Mouse (Mus musculus): ENCODE measurements around the gene Plcg2. TPM values are rescaled to one million over a fixed set of nuclear protein-coding genes. Genes with fewer than 3 reads are reported as not detected.

The Plcg2 gene
- polyA plus RNA-seq, 1 experiment from 2014 or later, result 2.4 TPM

DNA sequence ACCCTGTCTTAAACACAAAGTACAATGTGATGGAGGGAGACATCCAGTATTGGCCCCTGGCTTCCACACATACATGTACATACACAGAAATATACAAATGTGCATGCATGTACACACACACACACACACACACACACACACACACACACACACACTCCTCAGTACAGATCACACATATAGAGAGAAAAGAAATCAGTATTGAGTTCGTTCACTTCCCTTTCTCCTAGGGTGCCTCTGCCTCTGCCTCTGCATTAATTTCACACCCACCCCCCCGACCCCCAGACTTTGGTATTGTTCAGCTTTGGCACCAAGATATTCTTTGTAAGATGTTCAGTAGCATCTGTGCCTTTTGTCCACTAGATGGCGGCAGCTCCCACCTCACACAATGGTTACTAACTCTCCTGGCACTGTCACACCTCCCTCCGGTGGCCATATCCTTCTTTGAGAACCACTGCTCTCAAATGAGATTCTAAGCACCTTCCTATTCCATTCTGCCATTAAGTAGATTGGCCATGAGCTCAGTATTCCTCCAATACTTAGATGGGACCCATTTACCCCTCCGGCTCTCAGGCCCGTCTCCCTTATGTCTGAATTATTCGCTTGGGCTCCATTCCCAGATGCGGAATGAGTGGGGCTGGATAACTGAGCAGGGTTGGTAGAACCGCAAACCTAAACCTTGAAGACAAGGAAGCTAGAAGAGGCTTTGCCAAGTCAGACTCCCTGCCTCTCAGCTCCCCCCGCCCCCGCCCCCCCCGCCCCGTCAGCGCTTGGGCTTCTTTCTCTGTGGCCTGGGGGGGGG, 128.1 kb downstream of the Plcg2 start:
- 67% methylated on average over 14 of the region's 14 CpGs for WGBS
- Histone ChIP-seq H3K27ac (replicated peaks) (no peak overlapping the region), H3K9ac (ENCODE audit: low read length) (no peak overlapping the region), H3K27me3 (ENCODE audit: control insufficient read depth, insufficient read depth, low read length) (no peaks in the 10 kb centered on the region), H3K4me3 (ENCODE audit: low read depth, low read length) (no peak overlapping the region), H3K4me2 (replicated peaks; ENCODE audit: low read depth) (no peak overlapping the region), H3K4me1 (replicated peaks; ENCODE audit: control insufficient read depth, insufficient read depth) (no peaks in the 10 kb centered on the region), H3K9me3 (ENCODE audit: control insufficient read depth, low read length) (no peaks in the 10 kb centered on the region), H3K36me3 (ENCODE audit: control insufficient read depth, insufficient read depth, low read length) (no peaks in the 10 kb centered on the region)
- peak; percentile 69 for DNase-seq (ENCODE audit: low spot score)
- peak; percentile 61; the same call in 1 of the 2 replicates for ATAC-seq (ENCODE audit: low FRiP score, low TSS enrichment)
- peak; percentile 90 for TF ChIP-seq CTCF (IDR thresholded peaks at IDR 0.05; ENCODE audit: low read depth)
- no peak for TF ChIP-seq EP300 (optimal IDR thresholded peaks at IDR 0.05)

DNA sequence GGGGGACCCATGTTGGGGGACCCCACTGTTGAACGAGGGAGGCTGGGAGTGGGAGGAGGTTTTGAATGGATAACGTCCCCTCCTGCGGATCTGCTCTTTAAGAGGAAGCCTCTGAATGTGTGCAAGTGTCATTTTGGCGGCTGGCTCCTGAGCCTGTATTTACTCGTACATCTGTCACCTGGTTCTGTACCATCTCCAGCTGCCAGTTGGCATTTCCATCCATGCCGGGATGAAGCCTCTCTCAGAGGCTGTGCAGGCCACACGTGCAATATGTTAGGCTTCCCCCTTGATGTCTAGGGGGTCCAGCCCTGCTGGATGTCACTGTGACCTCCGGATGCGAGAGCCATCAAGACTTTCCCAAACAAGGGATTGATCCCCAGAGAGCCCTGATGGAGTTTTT, 129.0 kb downstream of the Plcg2 start:
- H3K27ac ChIP-seq (replicated peaks), result no peak overlapping the region

DNA sequence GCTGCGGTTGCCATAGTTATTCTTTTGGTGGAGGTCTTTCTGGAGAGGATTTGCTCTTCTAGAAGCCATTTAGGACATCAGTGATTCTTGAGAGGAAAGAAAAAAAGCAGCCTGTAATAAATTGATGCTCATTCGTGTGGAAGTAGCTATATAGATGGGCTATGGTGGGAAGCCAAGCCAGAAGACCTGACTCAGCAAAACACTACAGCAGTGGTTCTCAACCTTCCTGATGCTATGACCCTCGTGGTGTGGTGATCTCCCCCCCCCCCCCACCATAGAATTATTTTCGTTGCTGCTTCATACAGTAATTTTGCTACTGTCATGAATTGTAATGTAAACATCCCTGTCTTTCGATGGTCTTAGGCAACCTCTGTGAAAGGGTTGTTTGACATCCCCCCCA, 134.4 kb downstream of the Plcg2 start:
- Histone ChIP-seq H3K36me3 (ENCODE audit: control insufficient read depth, insufficient read depth, low read length) (no peaks in the 10 kb centered on the region), H3K9ac (ENCODE audit: low read length) (no peak overlapping the region), H3K9me3 (ENCODE audit: control insufficient read depth, low read length) (no peaks in the 10 kb centered on the region), H3K27ac (replicated peaks) (no peak overlapping the region), H3K4me1 (replicated peaks; ENCODE audit: control insufficient read depth, insufficient read depth) (no peaks in the 10 kb centered on the region), H3K4me3 (ENCODE audit: low read depth, low read length) (no peak overlapping the region), H3K27me3 (ENCODE audit: control insufficient read depth, insufficient read depth, low read length) (no peaks in the 10 kb centered on the region), H3K4me2 (replicated peaks; ENCODE audit: low read depth) (no peak overlapping the region)
- ATAC-seq (ENCODE audit: low FRiP score, low TSS enrichment) (no peak), DNase-seq (ENCODE audit: low spot score) (no peak)
- TF ChIP-seq CTCF (IDR thresholded peaks at IDR 0.05; ENCODE audit: low read depth), result no peak
- TF ChIP-seq EP300 (optimal IDR thresholded peaks at IDR 0.05), result no peak
- WGBS, result 61% methylated on average over 5 of the region's 5 CpGs

More for the DNA sequence above, 129.0 kb downstream of the Plcg2 start:
- DNase-seq (ENCODE audit: low spot score) (no peak), ATAC-seq (ENCODE audit: low FRiP score, low TSS enrichment) (no peak)
- Histone ChIP-seq H3K9me3 (ENCODE audit: control insufficient read depth, low read length) (no peaks in the 10 kb centered on the region), H3K36me3 (ENCODE audit: control insufficient read depth, insufficient read depth, low read length) (no peaks in the 10 kb centered on the region), H3K27me3 (ENCODE audit: control insufficient read depth, insufficient read depth, low read length) (no peaks in the 10 kb centered on the region), H3K9ac (ENCODE audit: low read length) (no peak overlapping the region), H3K4me2 (replicated peaks; ENCODE audit: low read depth) (no peak overlapping the region), H3K4me3 (ENCODE audit: low read depth, low read length) (no peak overlapping the region), H3K4me1 (replicated peaks; ENCODE audit: control insufficient read depth, insufficient read depth) (no peaks in the 10 kb centered on the region)
- no peak for TF ChIP-seq CTCF (IDR thresholded peaks at IDR 0.05; ENCODE audit: low read depth)
- no peak for TF ChIP-seq EP300 (optimal IDR thresholded peaks at IDR 0.05)
- 55% methylated on average over 9 of the region's 9 CpGs for WGBS

DNA sequence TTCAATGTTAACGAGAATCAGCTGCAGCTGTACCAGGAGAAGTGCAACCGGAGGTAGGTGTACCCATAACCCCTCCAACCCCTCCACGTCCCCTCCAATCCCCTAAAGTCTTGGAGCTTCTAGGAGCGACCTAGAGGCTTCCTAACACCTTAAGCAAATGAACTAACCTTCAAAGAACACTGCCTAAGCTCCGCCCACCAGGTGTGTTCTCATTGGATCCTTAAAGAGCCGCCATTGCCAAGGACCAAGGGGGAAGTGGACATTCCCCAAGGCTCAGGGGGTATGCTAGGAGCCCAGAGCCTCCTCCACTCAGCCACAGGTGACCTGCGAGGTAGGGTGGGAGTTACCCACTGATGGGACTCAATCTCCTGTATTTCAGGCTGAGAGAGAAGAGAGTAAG, 136.3 kb downstream of the Plcg2 start:
- DNase-seq (ENCODE audit: low spot score) (no peak), ATAC-seq (ENCODE audit: low FRiP score, low TSS enrichment) (no peak)
- Histone ChIP-seq H3K4me2 (replicated peaks; ENCODE audit: low read depth) (no peak overlapping the region), H3K4me3 (ENCODE audit: low read depth, low read length) (no peak overlapping the region), H3K36me3 (ENCODE audit: control insufficient read depth, insufficient read depth, low read length) (no peaks in the 10 kb centered on the region), H3K27me3 (ENCODE audit: control insufficient read depth, insufficient read depth, low read length) (no peaks in the 10 kb centered on the region), H3K9me3 (ENCODE audit: control insufficient read depth, low read length) (no peaks in the 10 kb centered on the region), H3K27ac (replicated peaks) (no peak overlapping the region), H3K9ac (ENCODE audit: low read length) (no peak overlapping the region), H3K4me1 (replicated peaks; ENCODE audit: control insufficient read depth, insufficient read depth) (no peaks in the 10 kb centered on the region)
- TF ChIP-seq EP300 (optimal IDR thresholded peaks at IDR 0.05) (no peak), CTCF (IDR thresholded peaks at IDR 0.05; ENCODE audit: low read depth) (no peak)
- WGBS, result 88% methylated on average over 7 of the region's 7 CpGs

DNA sequence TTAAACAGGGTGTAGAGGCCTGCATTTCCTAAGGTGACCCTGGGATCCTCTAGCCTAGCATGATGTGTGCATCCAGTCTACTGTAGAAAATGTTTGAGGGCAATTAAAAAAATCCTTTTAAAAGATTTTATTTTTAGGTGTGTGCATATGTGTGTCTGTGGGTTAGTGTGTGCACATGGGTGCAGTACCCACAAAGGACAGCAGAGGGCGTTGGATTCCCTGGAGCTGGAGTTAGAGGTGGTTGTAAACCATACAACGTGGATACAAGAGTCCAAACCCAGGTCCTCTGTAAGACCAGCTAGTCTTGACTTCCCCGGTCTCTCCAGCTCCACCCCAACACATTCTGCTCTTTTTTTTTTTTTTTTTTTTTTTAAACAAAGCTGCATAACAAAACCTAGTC, 139.4 kb downstream of the Plcg2 start:
- Histone ChIP-seq H3K4me3 (ENCODE audit: low read depth, low read length) (no peak overlapping the region), H3K36me3 (ENCODE audit: control insufficient read depth, insufficient read depth, low read length) (no peaks in the 10 kb centered on the region), H3K9me3 (ENCODE audit: control insufficient read depth, low read length) (no peaks in the 10 kb centered on the region), H3K9ac (ENCODE audit: low read length) (no peak overlapping the region), H3K27ac (replicated peaks) (no peak overlapping the region), H3K4me2 (replicated peaks; ENCODE audit: low read depth) (no peak overlapping the region), H3K27me3 (ENCODE audit: control insufficient read depth, insufficient read depth, low read length) (no peaks in the 10 kb centered on the region), H3K4me1 (replicated peaks; ENCODE audit: control insufficient read depth, insufficient read depth) (no peaks in the 10 kb centered on the region)
- WGBS, result 68% methylated on average over 3 of the region's 3 CpGs
- ATAC-seq (ENCODE audit: low FRiP score, low TSS enrichment) (no peak), DNase-seq (ENCODE audit: low spot score) (no peak)
- TF ChIP-seq CTCF (IDR thresholded peaks at IDR 0.05; ENCODE audit: low read depth) (peak; percentile 47), EP300 (optimal IDR thresholded peaks at IDR 0.05) (no peak)

DNA sequence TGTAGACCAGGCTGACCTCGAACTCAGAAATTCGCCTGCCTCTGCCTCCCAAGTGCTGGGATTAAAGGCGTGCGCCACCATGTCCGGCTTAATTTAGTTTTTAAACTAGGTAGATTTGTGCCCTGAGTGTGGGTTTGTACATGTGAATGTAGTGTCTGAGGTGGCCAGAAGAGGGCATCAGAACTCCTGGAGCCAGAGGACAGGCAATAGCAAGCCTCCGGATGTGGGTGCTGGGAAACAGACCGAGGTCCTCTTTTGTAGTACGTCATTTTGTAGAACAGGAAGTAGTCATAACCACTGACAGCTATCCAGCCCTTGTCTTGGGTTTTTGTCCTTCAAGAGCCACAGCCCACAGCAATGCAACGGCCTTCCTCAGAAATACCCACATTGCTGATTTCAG, 141.5 kb downstream of the Plcg2 start:
- TF ChIP-seq EP300 (optimal IDR thresholded peaks at IDR 0.05) (no peak), CTCF (IDR thresholded peaks at IDR 0.05; ENCODE audit: low read depth) (peak; percentile 13; the same call in 1 of the 2 replicates)
- no peaks in the 10 kb centered on the region for H3K27me3 ChIP-seq (ENCODE audit: control insufficient read depth, insufficient read depth, low read length)
- ATAC-seq (ENCODE audit: low FRiP score, low TSS enrichment) (no peak), DNase-seq (ENCODE audit: low spot score) (no peak)
- no peaks in the 10 kb centered on the region for H3K9me3 ChIP-seq (ENCODE audit: control insufficient read depth, low read length)
- no peak overlapping the region for H3K4me2 ChIP-seq (replicated peaks; ENCODE audit: low read depth)
- no peak overlapping the region for H3K9ac ChIP-seq (ENCODE audit: low read length)
- no peak overlapping the region for H3K4me3 ChIP-seq (ENCODE audit: low read depth, low read length)
- H3K27ac ChIP-seq (replicated peaks), result no peak overlapping the region
- H3K4me1 ChIP-seq (replicated peaks; ENCODE audit: control insufficient read depth, insufficient read depth), result no peaks in the 10 kb centered on the region
- 94% methylated on average over 9 of the region's 9 CpGs for WGBS
- H3K36me3 ChIP-seq (ENCODE audit: control insufficient read depth, insufficient read depth, low read length), result no peaks in the 10 kb centered on the region

All from stomach, postnatal 0 days (tissue).